Mouse (Mus musculus): Measurements from ENCODE around the gene Sox6. TPM values are rescaled to one million over a fixed set of nuclear protein-coding genes. Genes with fewer than 3 reads are reported as not detected.

Sox6 gene
- total RNA-seq, 4 experiments from 2014 or later = 22.1 to 37.2 (median 29.9) TPM

DNA sequence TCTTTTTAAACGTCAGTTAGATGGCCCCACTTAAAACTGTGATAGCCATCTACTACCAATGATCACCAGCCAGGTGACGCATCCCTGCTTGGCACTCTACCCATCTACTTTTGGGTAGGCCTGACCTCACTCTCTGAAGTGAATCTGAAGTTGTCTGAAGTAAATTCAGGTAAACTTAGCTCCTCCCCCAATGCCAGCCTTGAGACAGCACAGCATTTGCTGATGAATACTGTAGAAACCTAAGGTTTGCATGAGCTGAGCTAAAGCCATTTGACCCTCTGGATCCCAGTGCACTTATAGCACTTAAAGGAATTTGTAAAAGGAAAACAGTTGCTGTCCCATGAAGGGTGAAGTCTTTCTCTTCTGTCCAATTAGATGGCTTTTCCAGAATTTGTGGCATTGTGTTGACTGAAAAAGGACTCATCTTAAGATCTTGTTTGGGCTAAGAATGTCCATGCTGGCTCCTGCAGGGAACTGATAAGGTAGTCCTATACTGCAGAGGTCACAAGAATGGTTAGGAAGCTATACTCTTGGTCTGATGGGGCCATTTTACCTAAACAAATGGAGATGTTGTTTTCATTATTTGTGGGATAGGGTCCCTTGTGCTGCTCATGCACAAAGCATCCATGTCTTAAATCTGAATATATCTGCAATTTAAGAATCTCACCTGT, 50.4 kb downstream of the Sox6 start:
- no peak for DNase-seq (ENCODE audit: low spot score in 2 of 2)

DNA sequence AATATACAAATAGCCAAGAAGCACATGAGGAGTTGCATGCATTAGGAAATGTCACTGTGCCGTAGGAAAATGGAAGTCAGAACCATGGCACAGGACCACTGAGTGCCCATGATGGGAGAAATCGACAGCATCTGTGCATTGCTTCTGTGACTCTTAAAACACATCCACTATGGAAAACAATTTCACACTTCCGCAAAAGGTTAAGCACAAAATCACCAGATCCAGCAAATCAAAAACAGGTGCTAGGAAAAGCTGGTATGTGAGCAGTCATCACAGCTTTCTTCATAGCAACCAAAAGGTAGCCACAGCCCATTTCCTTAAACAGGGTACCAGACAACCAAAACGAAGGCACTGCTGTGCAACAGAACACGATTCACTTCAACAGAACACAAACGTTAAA, 52.9 kb downstream of the Sox6 start:
- no peak for DNase-seq (ENCODE audit: low spot score in 2 of 2)

DNA sequence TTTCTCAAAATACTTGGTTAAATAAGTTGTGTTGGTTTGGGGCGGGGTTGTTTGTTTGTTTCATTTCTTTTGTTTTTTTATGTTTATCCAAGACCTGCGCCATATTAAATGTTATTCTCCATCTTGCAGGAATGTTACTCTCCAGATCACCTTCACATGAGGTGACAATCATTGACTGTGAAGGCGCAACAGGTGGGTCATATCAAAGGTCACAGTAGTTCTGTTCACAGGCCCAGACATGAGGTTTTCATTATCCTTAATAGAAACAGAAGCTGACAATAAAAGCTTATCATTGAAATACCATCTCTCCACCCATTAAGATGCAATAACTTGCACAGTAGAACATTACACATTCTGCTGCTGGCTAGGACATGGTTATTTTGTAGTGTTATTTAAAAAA, 54.5 kb downstream of the Sox6 start:
- no peak for DNase-seq (ENCODE audit: low spot score in 2 of 2)

DNA sequence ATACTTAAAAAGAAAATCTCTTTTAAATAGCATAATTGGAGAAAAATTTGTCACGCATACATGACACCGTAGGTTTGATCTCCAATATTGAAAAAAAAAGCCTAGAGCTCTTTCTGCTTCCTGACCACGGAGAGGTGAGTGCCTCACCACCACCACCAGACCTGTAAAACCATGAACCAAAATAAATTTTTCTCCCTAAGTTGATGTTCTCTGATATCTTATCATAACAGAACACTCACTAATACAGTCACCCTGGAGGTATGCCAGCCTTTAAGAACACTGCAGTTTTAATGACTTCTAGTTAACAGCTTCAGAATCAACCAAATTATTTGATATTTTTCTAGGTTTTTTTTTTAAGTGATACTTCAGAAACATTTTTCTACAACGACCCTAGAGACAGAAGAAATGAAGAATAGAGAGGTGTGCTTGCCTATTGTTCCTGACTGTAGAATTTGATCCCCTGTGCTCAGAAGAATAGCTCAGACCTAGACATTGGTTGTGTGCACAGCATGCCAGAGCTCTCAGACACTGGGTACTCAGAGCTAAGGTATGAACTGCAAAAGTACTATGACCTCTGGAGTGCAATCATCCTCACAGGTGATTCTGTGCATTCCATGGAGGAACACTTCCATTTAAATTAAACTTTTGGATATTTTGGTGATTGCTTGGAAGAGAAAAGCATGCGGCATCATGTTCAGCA, 58.6 kb downstream of the Sox6 start:
- no peak for DNase-seq (ENCODE audit: low spot score in 2 of 2)

DNA sequence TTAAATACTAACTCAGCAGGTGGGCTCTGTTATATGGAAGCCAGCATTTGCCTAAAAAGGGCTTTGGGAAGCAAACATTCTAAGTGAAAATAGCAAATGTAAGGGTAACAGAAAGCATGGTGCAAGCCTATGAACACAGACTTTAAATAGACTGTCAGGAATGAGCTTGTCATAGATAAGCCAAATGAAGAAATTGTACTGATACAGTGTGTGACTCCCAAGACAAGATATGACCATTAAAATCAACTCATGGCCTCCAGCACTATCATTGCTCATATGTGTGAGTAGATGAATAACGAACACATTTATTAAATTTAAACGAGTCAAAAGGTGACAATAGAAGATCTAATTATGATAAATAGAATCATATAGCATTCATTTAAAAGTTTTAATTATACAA, 64.1 kb downstream of the Sox6 start:
- DNase-seq (ENCODE audit: low spot score in 2 of 2) = no peak

DNA sequence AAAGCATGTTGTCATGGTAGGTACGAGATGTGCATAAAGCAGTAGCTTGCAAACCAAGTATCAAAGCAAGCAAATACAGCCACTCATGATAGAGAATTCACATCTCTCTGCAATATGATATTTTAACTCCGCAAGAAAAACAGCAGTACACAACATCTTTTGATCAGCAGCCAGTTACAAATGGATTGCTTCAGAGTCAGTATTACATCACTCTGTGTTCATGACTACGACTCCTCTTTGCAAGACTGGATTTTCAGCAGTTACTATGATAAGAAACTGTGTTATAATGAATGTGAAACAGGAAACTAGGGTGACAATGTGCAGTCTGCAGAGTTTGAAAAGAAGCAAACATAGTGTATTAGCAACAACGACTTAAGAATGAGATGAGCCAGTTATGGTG, 71.4 kb downstream of the Sox6 start:
- DNase-seq (ENCODE audit: low spot score in 2 of 2) = no peak

DNA sequence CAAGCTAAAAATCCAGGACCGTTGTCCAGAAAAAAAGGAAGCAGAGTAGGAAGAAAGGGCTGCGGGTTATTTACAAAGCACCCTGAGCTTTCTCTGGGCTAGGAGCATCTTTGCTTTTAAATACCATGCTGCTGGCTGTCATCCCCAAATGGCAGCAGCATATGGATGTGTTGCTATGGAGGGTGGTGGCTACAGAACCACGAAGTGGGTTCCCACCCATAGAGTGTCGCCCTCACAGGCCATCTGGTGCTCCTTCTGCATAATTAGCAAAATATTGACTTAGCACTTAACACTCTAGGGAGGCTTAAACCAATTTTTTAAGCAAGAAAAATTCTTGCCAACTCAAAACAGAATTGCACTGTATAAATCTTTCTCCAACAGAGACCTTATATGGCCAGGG, 72.4 kb downstream of the Sox6 start:
- peak; percentile 54 to 70 for DNase-seq (ENCODE audit: low spot score in 2 of 2)

DNA sequence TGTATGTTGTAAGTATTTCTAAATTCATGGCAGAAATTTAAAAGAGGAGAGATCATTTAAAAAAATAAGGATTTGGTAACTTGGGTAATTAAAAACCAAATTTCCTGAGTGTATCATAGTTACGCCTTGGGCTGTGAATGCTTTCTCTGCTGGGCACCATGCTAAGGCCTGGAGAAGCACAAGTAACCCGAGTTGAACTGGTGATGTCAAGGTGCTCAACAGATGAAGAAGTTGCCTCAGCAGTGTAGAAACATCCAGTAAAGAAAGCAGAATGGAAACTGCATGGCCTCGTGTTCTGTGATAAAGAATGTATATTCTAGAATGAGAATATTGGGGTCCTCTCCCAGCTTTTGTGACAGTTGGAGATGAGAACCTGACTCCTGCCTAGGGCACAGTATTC, 85.5 kb downstream of the Sox6 start:
- DNase-seq (ENCODE audit: low spot score in 2 of 2) = no peak

DNA sequence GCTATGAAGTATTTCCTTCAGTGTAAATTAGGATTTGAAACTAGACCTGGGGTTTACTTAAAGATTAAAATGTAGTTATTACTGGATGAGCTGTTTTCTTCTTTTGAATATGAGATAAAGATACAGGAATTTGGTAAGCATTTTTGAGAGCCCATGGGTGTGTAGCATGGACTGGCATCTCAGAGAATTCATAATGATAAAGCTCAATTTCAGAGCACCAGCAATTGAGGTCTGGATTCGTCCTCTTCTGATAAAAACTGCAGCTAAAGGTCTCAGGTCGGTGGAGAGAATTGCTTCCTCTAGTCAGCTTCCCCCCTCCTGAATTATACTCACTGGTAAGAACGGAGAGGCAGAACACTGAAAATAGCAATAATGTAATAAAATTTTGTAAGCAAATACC, 86.4 kb downstream of the Sox6 start:
- DNase-seq (ENCODE audit: low spot score in 2 of 2) = no peak

DNA sequence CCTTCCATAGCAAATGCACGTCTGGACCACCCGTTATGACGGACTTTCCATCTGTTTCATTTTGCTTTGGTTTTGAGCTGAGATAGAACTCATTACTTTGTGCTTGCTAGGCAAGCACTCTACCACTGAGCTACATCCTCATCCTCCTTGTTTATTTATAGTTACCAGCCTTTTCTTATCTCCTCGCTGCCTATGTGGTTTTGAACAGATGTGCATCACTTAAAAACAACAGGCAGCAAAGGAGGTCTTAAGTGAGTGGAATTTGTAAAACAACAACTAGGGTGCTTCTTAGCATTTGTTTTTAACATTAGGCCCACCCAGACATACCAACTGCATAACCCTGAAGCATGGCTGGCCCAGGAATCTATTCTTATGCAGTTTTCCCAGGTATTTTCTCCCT, 86.9 kb downstream of the Sox6 start:
- no peak for DNase-seq (ENCODE audit: low spot score in 2 of 2)

DNA sequence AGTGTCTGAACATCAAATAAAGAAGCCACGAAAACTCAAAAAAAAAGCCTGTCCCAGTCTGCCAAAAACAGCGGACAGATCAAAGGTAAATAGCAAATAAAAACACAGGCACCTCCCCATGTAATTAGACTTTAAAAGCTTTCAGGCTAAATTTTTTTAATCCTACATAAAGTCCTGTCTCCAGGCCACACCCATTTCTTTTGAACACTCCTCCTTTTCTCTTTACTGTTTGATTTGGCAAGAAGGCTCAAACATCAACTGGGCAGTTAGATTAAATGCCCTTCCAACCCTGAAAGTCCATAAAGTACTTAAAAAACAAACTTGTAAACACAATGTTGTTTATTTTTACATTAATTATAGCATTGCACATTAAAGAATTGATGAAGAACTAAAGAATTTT, 90.7 kb downstream of the Sox6 start:
- no peak for DNase-seq (ENCODE audit: low spot score in 2 of 2)

DNA sequence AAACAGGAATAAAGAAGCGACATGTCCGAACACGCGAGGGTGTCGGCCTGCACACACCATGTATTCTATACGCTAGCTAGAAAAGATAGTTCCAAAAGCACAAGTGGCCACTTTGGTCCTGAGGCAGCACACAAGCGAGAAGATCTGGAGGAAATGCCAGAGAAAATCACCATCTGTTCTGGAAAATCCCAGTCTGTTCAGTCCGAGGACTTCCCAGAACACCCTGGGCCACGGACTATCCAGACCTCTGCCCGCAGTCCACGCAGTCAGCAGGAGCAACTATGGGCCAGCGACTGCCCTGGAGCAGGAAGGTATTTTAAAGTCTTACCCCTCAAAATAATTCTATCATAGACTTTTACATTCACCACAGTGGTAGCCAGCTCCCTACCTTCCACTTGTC, 92.0 kb downstream of the Sox6 start:
- no peak for DNase-seq (ENCODE audit: low spot score in 2 of 2)

DNA sequence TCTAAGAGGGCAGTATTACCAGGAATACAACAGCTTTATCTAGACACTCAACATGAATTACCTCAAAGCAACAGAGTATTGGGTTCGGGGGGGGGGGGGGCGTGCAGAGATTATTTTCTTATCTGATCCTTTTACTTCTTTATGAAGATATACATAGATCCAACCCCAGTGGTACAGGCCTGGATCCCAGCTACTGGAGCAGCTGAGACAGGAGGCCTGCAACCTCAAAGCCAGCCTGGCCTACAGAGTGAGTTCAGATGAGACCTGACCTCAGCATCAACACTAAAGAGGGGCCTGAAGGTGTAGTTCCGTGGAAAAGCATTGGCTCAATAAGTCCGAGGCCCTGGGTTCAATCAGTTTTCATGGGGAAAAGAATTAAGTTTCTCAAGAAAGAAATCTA, 93.1 kb downstream of the Sox6 start:
- no peak for DNase-seq (ENCODE audit: low spot score in 2 of 2)

DNA sequence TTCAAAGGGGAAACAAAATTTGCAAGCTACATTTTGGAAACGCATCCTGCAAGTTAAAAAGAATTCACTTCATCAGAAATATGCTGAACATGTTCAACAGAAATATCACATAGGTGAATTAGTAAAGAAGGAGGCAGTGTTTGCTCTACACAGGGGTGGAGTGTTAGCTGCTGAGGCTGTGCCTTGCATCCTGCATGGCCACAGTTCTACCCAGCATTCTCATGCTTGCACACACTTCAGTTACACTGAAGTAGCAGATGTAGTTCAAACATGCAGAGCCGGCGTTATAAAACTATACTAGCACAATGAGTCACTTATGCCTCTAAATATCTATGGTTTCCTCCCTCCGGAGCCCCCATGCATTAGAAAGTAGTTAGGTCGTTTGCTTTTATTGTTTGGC, 94.3 kb downstream of the Sox6 start:
- no peak for DNase-seq (ENCODE audit: low spot score in 2 of 2)

DNA sequence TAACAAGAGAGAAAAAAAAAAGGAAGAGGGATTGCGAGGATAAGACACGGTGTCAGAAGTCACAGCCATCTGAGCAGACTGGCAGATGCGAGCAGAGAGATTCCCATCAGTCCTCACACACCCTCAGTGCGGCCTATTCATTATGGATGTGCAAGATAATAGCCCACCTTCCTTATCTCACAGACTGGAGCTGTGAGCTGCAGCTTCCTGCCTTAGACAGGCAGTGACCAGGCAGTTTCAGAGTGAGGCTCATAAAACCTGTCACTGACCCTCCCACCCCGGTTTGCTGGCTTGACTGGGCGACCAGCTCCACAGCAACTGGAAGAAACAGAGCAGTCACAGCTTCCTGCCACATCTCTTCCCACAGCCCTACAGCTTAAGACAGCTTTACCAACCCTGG, 96.8 kb downstream of the Sox6 start:
- DNase-seq (ENCODE audit: low spot score in 2 of 2) = no peak

DNA sequence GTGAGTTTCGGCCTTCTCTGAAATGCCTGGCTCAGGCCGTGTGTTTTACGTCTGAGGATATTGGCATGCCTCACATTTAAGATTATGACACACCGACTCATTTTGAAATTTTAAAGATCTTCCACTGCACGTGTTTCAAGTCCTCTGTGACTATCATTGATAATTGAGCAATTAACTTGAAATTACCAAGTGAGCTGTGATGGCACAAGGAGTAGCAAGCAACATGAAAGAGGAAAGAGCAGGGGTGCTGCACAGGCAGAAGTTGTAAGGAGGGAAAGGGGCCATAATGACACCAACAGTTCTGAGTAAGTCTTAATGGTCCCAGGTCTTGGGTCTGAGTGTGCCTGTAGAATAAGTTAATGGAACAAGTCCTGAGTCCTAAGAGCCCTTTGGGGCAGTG, 99.3 kb downstream of the Sox6 start:
- DNase-seq (ENCODE audit: low spot score in 2 of 2) = no peak

DNA sequence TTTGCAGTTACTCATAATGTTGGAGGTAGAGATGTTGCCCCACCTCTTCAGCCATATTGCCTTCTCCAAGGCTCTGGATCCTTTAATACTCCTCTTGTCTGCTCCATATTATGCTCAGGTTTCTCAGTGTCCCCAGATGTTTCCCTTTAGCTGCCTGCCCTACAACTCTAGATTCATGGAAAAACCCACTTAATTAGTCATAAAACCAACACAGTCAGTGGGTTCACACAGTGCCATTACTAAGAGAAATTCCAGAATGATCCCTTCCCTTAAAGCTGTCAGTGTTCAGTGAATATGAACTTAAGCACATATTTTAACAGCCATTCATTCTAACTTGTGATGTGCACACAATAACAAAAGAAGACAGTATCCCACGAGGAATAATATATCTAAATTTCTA, 101.7 kb downstream of the Sox6 start:
- no peak for DNase-seq (ENCODE audit: low spot score in 2 of 2)

DNA sequence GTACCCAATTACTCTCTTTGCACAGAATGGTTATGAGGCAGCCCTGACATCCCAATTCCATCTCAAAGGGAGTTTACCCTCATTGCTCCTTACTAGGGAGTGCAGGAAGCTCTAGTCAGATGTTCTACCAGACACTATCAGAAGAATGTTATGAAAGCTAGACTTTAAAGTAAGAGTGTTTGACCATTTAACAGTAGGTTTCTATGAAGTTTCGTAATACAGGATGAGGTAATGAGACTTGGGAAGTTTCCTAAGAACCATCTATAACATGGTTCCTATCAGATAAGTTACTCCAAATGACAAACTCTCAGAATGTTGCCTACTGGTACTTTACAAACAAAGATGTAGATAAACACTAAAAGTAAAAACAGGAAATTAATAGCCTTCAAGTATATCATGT, 123.3 kb downstream of the Sox6 start:
- DNase-seq (ENCODE audit: low spot score in 2 of 2) = no peak

DNA sequence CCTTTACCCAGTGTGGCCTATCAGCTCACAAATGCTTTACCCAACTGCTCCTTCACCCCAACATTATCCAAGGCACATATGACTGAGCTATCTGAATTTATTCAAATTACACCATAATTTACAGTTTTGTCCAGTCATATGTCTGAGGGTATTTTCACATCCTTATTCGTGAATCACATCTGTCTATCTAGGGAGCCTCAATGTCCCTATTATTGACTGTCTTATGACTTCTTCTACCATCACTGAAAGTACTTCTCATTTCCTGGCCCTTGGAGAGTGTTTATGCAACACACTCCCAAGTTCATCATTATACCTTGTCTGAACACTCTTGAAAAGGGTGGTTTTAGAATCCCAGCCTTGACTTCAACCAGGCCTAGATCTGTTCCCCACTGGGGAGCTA, 128.3 kb downstream of the Sox6 start:
- DNase-seq (ENCODE audit: low spot score in 2 of 2) = no peak

DNA sequence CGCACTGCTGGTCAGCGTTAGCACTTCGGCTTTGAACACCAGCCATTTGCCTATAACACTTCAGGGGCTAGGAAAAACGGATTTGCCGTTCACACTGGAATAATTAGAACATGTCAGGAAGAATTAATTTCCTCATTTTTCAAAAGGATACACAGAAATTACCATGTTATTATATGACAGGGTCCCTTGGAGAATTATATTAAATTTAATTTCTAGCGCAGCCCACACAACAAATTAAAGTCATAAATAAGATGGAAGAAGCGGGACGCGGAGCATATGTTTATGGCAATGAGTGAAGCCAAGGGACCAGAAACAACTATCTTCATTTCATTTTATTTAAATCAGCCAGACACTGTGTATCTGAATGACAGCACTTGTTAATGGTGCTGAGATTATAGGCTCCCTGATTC, 133.8 kb downstream of the Sox6 start:
- DNase-seq (ENCODE audit: low spot score in 2 of 2) = no peak

DNA sequence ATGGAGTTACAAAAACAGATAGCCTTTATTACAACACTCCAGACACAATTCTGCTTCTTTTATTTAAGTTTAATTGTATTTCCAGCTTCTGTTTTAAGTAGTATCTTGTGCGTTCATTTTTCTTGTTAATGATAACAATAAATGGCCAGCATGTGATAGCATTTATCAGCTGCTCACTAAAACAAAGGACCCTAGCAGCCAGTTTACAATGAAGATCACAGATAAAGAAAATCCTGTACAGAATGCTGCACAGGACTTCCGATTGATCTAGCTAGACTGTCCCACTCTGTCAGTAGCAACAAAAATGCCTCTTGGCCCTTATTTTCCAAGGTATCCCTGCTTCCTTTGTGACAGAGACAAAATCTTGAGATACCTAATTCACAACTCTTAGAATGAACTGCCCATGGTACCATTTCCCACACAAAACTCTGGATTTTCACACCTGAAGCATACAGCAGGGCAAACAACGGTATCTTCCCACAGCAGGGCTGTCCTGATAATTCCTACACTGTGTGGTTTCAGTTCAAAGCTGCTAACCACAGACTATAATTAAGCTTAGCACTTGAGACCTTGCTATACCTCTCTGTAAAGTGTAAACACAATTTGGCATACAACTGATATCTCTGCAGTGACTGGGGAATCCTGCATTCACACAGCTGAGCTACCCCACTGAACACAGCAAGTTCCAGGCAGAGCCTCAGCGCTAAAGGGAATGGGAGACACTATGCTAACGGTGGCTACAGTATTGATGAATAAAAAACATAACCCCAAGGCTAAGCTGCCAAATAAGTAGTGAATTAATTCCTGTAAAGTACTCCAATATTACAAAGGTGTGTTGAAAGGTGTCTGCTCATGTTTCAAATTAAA, 134.4 kb downstream of the Sox6 start:
- no peak for DNase-seq (ENCODE audit: low spot score in 2 of 2)

DNA sequence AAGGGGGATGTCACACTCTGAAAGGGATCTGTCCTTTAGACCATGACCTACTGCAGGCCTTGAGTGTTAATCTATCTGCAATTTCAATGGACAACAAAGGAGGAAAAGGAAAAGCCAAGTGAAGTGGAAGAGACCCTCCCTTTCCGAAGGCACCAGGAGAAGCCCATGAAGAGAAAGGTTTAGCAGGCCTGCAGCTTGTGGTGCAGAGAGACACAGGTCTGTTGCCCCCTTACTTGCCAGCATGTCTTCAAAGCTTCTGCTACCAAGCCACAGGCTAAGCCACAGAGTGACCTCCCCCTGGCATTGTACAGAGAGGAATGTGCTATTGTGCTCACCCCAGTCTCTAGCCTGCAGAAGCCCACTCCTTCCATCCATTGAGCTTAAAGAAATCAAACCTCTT, 135.2 kb downstream of the Sox6 start:
- DNase-seq (ENCODE audit: low spot score in 2 of 2) = no peak

DNA sequence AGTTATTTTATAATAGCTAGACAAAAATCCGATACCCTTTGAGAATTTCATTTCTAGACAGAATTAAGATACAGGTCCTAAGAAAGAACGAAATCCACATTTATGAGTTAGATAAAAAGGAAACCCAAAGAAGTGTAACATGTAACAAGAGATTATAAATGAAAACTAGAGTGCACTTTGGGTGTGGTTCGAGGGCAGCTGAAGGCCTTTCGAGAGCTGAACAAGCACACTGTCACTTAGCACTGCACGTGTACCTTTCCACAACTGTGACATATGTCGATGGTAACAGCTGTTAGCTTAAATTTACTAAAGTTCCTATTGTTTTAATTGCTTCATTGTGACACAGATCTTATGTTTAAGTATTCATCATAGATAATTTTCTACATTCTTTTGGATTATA, 142.8 kb downstream of the Sox6 start:
- no peak for DNase-seq (ENCODE audit: low spot score in 2 of 2)
